Mouse (Mus musculus) lung, adult 2 months (tissue): Measurements from ENCODE around the gene Apobec3.

ENCODE experiments used
- CTCF ChIP-seq: fragments of 200-500 bp; IDR thresholded peaks from 2 replicates; pipeline ENCODE4 v1.5.1; 2011; ENCODE audit warnings: mild to moderate bottlenecking, low read length, control low read depth; ENCODE audit not compliant: insufficient read depth
- POLR2A ChIP-seq: fragments of 200-500 bp; IDR thresholded peaks from 2 replicates; pipeline ENCODE4 v1.6.1; 2011; ENCODE audit warnings: low read depth, mild to moderate bottlenecking, control low read depth, low read length, borderline replicate concordance; ENCODE audit errors: extremely low read depth

DNA sequence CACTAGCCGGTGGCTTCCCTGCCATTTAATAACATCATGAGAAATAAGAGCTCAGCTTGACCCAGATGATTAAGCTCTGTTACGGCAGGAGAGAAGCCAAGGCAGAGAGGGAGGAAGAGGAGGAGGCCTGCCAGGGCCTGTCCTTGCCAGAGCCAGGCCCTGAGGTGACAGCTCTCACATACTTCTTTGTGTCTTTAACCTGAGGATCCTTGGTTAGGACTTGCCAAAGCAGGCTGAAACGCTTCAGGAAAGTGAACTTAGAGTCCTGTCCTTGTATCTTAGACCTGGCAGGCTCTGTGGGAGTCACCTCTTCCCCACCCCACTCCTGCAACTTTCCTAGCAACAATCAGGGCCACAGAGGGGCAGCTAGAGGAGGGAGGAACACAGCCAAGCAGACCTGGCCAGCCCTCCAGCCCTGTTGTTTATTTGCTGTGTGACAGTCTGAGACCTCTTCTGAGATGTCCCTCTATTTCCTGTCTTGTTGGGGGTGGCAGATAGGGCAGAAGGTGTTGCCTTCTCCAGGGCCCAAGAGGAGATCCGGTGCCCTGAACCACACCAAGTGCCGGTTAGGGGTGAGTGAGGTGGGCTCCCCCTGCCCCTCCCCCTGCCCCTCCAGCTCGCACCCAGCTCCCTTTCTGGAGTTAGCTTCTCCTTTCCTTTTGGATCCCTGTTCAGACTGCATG is 8.5 kb downstream of the Apobec3 start:
- TF ChIP-seq POLR2A, result no peak
- TF ChIP-seq CTCF, result no peak
